Mouse (Mus musculus): ENCODE measurements around the gene Smco3. TPM values are rescaled to one million over a fixed set of nuclear protein-coding genes. Genes with fewer than 3 reads are reported as not detected.

Gene Smco3
- not detected for total RNA-seq (2023)

GRCm38 (mm10) chr6:136835352-136835751 lies at the start of gene Smco3:
Gene Smco3 (minus strand): TSS chr6:136835452.

DNA sequence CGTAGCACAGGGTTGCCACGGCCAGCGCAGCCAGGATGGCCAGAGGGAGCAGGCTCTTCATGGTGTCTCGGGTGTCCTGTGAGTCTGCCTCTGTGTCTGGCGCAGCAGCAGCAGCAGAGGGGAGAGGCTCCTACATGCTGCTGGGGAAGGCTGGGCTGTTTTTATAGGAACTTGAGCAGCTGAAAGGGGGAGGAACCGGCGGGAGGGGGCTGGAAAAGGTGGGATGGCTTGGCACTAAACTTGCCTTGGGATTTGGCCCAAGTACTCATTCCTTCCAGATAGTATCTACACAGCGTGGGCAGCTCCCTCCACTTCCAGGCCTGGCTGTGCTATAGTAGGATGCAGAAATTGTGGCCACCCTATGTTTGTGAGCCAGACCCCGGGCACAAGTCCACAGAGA lies 40.4 kb upstream of the Smco3 start, which contains the start of gene Mgp:
TSS of gene Mgp (minus strand) at position 154 of the 400 bp plus-strand sequence.

DNA sequence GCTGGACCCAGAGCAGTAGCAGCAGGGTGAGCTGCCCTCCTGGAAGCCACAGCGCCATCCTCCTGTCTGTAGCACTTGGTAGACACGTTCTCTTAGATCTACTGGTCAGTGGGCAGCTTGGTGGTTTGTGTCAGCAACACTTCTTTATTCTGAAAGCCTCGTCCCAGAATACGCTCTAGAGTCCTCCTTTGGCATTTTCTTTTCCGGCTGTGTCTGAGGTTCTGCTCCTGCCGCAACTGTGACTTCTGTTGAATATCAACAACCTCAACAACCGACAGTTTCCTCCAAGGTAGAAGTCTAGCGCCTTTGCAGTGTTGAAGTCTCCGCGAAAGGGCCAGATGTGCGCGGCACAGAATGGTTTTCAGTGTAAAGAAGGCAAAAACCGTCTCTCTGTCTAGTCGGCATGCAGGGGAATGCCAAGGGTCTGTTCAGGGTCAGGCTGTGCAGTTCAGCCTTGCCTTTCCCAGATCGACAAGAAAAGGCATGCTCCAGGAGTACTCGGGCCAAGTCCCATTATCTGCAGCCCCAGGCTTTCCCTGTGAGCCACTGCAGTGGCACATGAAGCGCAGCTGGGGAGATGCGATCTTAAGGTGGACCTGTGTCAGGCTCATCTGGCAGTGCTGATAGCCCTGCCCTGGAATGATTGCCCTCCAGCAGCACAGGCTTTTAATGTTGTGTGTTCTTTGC lies 22.1 kb upstream of the Smco3 start, which contains the start of gene Art4:
TSS of gene Art4 (minus strand) at position 548 of the 687 bp plus-strand sequence.

GRCm38 (mm10) chr6:136827881-136828561 lies 7.2 kb downstream of the Smco3 start, which contains the start of gene Wbp11:
Gene Wbp11 (minus strand): TSS chr6:136828233.

GRCm38 (mm10) chr6:136827516-136827880 lies 7.8 kb downstream of the Smco3 start, which contains the start of gene BC049715:
Gene BC049715 (plus strand): TSS chr6:136827626.

GRCm38 (mm10) chr6:136808014-136808417 lies 27.2 kb downstream of the Smco3 start, which contains the start of gene H2afj:
Gene H2afj (plus strand): TSS chr6:136808244.

GRCm38 (mm10) chr6:136803739-136804633 lies 31.3 kb downstream of the Smco3 start, which contains the start of gene Hist4h4:
Gene Hist4h4 (minus strand): TSS chr6:136804415.

GRCm38 (mm10) chr6:136781377-136781986 lies 53.8 kb downstream of the Smco3 start, which contains the start of gene Gucy2c:
Gene Gucy2c (minus strand): TSS chr6:136781765.

Other genes with a start within 250 kb of the Smco3 start
- gene Plbd1, start 173.5 kb downstream of the Smco3 start, total RNA-seq (2023), result 11.8 TPM
- not detected for gene Gucy2c, start 53.7 kb downstream of the Smco3 start, total RNA-seq (2023)
- 25.4 TPM for gene Hist4h4, start 31.0 kb downstream of the Smco3 start, total RNA-seq (2023)
- 70.5 TPM for gene H2afj, start 27.2 kb downstream of the Smco3 start, total RNA-seq (2023)
- 5.0 TPM for gene BC049715, start 7.8 kb downstream of the Smco3 start, total RNA-seq (2023)
- 182 TPM for gene Wbp11, start 7.2 kb downstream of the Smco3 start, total RNA-seq (2023)
- 9.0 TPM for gene Art4, start 22.3 kb upstream of the Smco3 start, total RNA-seq (2023)
- not detected for gene Mgp, start 40.4 kb upstream of the Smco3 start, total RNA-seq (2023)
- gene Erp27, start 86.7 kb upstream of the Smco3 start, total RNA-seq (2023), result 10.0 TPM
- not detected for gene Pde6h, start 88.4 kb upstream of the Smco3 start, total RNA-seq (2023)
- 975 TPM for gene Arhgdib, start 106.4 kb upstream of the Smco3 start, total RNA-seq (2023)

All from CD8-positive naive resting alpha-beta T cell, adult 57 days (primary cell).